Mouse (Mus musculus): Measurements from ENCODE around the gene Usp53.
A peak's percentile ranks its signal among the peaks of the same experiment; 100 is the strongest.

The Usp53 gene

DNA sequence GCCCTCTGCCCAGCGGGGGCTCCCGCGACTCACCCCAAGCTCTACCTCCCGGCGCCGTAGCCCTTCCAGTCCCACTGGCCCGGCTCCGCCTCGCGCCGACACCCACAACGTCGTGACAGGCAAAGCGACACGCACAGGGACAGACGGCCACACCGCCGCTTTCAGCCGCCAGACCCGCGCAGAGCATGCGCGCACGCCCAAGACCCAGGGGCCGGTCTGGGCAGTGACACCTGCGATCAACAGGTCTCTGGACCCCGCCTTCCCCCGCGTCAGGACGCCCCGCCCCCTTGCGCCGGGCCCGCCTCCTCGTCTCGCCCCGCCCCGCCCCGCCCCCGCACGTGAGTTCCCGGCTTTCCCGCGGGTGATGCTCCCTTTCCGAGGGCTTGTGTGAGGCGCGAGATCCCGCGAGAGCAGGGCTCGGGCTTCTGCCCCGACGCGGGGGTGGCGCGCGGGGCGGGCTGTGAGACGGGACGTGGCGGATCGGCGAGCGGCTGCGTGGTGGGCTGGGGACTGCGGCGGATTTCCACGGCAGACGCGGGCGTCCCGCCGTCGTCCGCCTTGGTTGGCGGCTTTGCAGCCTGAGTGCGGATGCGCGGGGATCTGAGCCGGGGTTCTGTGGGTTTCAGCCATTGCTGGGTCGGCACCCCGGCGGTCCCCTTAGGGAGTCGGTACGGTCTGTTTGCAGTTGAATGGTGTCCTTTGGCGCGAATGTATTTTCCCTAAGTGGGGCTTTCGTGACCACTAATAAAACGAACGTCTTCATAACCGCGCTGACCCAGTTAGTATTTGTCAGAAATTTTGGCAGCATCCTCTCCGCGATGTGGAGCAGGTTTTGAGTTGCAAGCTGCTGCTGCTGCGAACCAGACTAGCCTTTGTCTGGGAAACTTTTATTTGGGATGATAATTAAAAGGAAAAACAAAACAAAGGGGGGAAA is at the start of gene Usp53:
Gene Usp53 (minus strand): TSS at position 262 of the 934 bp plus-strand sequence.
- DNase-seq (ENCODE audit: low spot score in 2 of 2) = peak; percentile 92

DNA sequence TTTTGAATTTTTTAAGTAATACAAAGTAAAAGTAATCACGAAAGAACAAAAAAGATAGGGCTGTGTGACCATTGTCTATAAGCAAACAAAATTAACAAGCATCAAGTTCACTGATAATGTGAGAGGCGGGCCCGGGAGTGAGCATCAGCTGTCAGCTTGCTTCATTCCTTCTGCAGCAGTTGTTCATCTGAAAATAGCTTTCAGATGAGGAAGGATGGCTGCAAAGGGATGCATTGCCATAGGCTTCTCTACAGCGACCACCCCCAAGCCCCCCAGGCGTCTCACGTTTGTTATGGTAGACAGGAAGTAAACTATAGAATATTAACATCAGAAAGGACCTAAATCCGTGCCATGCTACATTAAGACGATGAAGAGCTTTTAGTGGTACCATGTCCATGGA is 49.5 kb upstream of the Usp53 start:
- no peak for DNase-seq (ENCODE audit: low spot score in 2 of 2)

DNA sequence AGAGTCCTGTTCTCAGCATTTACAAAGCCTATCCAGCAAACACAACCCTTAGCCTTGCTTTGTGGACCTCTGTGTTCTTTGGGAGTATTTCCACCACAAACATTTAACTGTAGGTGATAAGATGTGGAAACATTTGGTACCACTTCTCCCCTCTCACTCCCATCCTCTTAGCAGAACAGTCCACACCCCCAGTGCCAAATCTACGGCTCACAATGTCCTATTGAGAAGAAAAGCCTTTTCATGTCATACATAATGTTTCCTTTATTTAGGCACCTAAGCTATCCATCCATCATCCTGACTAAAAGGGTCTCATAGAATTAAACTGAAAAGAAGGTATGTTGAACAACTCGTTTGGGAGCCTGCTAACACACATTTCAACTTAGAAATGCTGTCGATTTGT is 41.3 kb upstream of the Usp53 start:
- DNase-seq (ENCODE audit: low spot score in 2 of 2) = no peak

DNA sequence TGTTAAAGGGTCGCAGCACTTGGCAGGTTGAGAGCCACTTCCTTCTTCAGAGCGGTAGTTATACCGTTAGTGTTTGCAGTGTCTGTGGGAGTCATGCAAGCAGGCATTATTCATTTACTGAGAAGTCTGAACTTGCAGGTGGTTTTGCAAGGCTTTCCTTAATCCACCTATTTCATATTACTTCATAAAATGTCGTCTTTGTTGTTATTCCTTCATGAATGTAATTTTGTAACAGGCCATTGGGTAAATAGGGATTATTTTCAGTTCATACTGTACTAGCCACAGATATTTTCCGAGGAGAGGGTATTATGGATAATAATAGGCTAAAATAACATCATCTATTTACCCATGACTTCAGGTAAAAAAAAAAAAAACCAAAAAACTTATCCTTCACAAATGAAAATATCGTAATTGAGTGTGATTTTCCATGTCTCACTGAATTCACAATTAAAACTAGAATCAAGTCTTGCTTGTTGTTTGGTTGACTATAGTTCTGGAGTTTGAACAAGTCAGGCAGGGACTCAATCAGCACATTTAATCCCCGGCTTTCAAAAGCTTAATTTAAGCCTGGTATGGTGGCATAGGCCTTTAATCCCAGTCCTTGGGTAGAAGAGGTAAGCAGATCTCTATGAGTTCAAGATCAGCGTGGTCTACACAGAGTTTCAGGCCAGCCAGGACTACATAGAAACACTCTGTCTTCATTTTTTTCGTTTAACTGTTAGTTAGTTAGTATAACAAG is 40.4 kb upstream of the Usp53 start:
- no peak for DNase-seq (ENCODE audit: low spot score in 2 of 2)

DNA sequence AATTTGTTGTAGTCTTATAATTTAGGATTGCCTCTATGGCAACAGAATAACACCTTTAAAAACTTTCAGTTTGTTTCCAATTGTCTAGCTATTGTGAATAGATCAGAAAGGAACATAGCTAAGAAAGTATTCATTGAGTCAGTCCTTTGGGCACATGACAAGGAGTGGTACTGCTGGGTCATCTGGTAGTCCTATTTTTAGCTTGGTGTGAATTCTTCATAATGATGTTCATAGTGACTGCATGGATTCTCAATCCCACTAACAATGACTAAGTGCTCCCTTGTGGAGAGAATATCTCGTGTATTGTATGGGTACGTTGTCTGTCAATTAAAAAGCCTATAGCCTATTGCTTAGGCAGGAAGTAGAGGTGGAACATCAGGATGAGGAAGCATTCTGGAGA is 34.5 kb upstream of the Usp53 start:
- DNase-seq (ENCODE audit: low spot score in 2 of 2) = no peak

DNA sequence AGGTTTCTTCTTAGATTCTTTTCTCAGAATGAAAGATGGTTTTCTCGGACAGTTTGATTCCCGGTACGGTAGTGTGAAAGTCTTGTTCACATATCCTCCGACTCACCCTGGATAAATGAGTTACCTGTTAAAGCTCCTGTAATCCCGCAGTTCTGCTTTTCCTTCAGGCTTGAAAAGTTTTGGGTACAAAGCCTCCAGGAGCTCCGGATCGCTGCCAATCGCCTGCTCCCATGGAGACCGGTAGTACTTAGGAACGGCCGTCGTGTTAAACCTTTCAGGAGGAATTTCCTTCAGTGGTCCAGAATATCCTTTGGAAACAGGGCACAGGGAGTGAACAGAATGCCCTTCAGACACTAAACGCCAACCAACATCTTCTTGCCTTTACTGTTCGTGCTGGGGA is 29.2 kb upstream of the Usp53 start:
- DNase-seq (ENCODE audit: low spot score in 2 of 2) = no peak

DNA sequence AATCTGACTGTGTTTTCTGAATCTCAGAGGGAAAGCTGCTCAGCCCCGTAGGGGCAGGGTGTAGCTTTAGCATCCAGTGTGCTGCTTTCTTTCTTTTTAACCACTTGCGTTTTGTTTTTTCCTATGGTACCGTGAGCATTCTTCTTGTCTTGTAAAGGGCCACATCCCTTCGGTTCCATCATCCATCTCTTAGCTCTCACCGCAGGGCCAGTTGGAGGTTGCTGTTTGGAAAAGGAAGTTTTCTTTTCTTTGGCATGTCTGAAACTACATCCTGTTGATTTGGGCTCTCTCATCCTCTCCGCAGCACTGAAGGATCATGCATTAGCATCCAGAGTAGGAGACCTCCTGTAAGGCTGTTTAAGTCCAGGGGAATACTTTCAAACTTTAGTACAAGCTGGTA is 25.1 kb upstream of the Usp53 start:
- DNase-seq (ENCODE audit: low spot score in 2 of 2) = no peak

DNA sequence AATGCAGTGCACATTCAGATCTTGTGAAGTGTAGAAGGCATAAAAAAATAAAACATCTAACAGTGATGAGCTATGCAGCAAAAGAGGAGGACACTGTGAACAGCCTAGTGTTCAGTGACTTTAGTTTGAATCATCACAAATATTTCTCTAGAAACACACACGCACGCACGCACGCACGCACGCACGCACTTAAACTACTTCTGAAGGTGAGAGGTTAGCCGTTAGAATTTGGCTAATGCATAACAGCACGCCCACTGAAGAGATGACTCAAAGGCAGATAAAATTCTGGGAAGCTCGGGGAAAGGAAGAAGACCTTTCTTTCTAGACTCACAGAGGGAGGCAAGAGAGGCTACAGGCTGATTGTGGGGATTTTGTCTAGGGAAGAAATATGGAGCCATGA is 23.1 kb upstream of the Usp53 start:
- no peak for DNase-seq (ENCODE audit: low spot score in 2 of 2)

DNA sequence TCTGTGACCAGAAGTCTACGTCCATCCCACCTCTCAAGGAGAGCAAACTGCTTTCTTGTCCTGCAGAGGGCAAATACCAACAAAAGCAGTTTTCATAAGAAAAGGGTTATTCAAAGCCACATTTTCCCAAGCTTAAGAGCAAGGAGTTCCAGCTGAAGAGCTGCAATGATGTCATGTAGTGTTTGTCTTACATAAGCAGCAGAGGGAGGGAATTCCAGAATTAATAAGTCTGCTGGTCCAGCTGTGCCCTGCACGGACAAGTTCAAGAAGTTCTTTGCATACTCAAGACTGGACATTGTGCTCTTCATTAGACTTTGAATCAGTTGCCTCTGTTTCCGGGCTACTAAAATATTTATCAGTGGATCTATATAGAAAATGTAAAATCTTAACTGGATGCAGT is 16.7 kb upstream of the Usp53 start:
- no peak for DNase-seq (ENCODE audit: low spot score in 2 of 2)

DNA sequence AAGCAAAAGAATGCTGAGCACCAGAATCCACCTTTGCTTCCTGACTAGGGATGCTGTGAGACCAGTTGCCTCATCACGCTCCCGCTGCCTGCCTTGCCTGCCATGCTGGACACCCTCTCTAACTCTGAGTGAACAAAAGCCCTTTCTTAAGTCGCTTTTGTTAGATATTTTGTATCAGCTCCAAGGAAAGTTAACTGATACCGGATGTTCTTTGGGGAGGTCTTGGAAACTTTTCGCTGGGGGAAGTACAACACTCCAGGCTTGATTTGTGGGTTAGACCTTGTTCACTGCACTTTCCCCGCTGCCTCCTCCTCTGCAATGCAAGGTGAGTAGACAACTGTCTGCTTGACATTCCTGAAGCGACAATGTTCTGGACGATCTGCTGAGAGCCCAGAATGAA is 14.2 kb upstream of the Usp53 start:
- DNase-seq (ENCODE audit: low spot score in 2 of 2) = no peak

DNA sequence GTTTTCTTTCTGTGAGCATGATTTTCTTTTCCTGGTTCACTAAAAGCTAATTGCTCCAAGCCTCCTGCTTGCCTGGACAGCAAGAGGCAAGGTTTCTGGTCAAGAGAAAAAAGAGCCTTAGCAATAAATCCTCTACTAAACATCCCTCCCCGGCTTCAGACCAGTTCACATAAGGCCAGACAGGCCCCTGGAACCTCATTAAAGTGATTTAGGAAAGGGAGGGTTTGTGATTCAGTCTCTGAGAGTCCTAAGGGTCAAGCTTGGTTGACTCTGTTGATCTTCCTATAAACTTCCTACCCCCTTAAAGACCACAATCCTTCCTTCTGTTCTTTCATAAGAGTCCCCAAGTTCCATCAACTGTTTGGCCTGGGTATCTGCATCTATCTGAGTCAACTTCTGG is 12.7 kb upstream of the Usp53 start:
- DNase-seq (ENCODE audit: low spot score in 2 of 2) = no peak

DNA sequence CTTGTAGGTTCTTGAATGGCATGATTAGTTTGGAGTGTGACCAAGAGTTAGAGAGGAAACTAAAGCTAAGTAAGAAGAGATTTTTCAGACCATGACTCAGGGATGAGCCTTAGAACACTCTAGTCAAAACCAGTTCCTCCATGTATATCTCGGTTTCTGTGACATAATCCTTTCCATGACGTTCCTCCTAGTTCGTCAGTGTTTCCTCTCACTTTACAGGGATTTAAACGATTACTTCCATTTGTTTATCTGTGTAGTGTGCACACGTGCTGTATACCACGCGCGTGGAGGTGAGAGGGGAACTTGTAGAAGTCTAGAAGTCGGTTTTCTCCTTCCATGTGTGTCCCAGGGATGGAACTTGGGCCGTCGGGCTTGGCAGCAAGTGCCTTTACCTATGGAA is 2.6 kb upstream of the Usp53 start:
- DNase-seq (ENCODE audit: low spot score in 2 of 2) = no peak

DNA sequence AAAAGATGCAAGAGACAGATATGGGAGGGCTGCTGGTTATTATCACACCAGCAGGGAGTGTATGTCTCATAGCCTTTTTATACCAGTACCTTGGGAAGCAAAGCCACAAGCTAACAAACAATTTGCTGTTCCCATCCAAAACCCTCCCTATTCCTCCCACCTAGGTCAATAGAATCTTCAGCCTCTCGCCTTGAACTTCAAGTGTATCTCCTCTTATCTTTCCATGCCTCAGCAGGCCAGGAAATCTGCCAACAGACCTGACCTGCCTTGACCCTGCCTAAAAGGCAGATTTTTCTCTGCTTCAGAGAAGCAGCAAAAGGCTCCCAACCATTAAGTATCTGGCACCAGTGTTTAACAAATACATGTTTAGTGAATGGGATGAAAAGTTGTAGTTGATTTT is 2.1 kb upstream of the Usp53 start:
- no peak for DNase-seq (ENCODE audit: low spot score in 2 of 2)

DNA sequence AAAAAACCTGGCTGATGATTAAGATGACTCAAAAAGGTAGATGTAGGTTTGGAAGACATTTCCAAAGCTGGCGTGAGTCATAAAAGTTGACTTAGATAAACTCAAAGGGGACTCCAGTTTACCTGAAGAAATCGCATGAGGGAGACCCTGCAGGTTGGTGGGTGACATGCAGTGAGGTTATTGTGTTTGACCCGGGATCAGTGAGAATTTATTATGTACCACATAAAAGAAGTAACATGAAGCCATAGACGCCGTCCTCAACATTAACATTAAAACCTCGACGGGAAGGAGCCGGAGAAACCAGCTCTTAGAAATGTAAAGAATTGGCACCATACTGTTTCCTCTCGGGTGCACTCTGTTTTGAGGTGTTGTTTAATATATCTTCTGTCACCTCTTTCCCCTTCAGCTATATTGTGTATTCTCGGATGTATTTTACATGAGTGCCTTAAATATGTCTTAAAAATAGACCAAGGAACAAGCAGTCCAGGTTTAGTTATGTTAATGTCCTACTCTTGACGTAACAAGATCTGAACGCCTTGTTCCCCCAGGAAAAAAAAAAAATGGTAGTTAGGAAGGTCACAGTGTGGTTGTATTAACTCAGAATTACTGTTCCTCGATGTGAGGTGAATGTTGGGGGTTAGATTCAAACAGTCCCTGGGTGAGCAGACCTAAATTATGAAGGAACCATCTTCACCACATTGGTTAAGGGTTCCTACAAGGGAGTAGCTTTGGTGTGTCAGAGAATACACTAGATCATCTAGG is 1.1 kb upstream of the Usp53 start:
- DNase-seq (ENCODE audit: low spot score in 2 of 2) = no peak

DNA sequence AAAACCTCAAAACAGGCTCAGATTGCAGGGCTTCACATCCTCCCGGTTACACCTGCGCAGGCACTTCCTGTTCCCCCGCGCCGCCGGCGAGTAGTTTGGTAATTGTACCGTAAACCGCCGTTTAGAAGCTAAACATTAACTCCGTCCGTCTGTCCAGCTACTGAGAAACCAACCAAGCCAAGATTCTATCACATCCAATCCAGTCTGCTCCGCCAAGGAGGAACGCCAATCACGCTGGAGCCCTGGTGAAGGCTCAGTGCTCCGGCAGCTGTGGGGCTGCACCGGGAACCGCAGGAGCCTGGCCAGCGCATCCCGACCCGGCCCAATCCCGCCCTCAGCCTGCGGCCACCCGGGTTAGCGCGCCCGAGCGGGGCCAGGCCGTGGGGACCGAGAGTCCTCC is 461 bp downstream of the Usp53 start:
- DNase-seq (ENCODE audit: low spot score in 2 of 2) = peak in 1 of 2 experiments; percentile 39

DNA sequence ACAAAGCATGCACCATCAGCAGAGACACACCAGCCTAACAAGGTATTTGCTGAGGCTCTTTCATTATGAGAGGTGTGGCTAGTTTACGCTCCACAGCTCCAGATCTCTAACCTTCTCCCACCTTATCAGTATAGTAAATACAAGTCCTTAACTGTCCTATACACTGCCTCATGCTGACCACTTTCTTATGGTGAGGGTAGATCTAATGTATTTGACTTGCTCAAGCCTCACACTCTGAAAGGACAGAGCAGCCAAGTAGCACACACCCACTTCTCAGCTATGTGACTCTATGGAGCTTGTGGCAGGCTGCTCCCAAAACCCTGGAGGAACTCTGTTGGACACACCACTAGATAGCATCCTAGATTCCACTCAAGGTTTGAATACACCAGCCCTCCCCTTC is 8.3 kb downstream of the Usp53 start:
- no peak for DNase-seq (ENCODE audit: low spot score in 2 of 2)

DNA sequence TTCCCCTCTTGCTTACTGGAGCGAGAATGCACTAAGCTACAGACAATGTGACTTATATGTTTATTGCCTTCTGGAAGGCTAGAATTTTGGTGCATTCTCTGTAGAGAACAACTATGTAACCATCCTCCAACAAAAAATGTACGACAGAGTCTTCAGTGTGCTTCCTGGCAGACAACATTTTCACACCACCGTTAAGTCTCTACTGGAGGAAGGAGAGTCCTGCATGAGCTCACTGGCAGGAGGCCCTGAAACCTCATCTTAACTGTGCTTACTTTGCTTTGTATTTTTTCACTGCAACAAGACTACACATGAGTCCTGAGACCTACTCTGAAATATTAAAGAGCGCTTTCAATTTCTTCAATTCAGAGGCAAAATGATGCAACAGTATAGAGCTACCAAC is 8.9 kb downstream of the Usp53 start:
- DNase-seq (ENCODE audit: low spot score in 2 of 2) = peak; percentile 7 to 27

DNA sequence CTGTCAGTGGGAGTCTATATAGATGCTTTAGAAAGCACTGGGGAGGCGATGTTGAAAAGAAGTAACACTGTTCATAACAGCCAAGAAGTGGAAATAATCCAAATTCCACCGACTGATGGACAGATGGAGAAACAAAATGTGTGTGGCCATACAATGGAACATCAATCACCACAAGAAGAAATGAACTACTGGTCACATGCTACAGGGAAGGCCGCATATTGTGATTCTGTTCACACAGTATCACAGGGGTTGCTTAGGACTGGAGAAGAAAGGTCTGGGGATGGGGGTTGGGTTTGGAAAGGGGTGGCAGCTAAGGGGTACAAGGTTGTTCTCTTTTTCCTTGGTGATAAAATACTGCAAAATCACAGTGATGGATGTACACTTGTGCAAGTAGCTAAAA is 9.5 kb downstream of the Usp53 start:
- no peak for DNase-seq (ENCODE audit: low spot score in 2 of 2)

DNA sequence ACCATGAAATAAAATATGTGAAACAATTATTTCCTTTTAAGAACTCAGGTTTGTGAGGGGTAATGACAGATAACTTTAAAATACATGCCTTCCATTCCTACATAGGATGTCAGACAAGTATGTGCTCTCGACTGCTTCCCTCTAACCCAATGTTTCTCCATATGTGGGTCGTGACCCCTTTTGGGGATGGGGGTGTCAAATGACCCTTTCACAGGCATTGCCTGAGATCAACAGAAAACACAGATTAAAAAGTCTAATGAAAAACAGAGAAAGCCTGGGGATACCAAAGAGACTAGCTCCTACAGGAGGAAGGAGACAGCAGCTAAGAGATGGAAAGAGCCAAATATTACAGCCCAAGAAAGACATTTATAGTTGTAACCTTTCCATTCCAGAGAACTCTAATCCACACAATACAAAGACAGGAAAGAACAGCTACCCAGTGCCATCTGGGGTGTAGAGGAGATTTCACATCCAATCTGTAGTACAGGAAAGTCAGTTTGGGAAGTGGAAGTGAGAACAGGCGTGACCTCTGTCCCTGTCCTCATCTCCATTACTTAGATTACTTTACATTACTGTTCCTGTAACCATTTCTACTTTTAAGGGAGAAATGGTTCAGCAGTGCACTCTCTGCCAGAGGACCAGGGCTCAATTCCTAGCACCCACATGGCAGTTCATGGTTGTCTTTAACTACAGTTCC is 12.0 kb downstream of the Usp53 start:
- no peak for DNase-seq (ENCODE audit: low spot score in 2 of 2)

DNA sequence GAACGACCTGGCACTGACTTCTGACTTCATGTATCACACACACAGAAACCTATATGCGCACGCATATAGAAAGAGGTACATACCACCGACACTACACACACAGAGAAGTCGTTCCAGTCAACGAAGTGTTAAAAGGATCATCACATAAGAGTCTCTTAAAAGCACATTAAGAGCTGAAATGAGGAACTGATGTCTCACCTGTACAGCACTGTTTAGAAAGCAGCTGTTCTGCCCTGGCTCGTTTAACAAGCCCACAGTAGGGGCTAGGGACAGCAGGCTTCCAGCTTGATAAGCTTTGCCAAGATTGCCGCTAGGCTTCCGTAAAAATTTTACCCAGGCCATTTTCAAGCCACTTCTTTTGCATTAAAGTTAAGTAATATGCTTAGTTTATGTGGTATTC is 15.9 kb downstream of the Usp53 start:
- DNase-seq (ENCODE audit: low spot score in 2 of 2) = no peak

DNA sequence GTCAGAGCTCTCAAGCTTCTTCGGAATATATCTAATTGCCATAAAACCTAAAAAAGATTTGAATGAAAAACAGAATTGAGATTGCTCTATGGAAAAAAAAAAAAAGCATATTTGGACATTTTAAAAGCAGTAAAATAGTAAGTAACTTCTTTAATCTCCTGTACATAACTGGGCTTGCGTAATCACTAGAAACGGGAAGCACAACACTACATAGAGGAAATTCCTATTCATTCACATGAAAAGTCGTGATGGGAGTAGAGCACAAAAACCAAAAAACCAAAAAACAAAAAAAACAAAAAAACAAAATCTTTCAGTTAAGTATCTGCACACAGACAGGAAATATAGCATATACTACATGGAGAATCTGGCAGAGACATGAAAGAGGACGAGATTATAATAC is 20.0 kb downstream of the Usp53 start:
- DNase-seq (ENCODE audit: low spot score in 2 of 2) = no peak

DNA sequence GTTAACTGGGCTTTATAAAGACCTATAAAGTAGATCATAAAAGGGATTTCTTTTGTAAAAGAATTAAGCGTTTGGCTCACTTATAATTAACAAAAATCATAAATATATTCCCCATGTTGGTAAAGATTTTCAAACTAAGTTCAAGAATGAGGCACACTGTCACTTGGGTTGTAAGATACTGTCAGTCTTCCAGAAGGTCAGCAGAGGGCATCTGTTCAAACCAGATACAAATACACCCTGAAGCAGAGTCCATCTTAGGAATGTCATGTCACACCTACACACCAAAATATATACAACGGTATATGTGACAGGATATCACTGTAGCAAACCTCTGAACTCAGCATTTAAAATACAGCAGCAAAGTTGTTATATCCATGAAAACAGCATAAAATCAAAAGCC is 34.2 kb downstream of the Usp53 start:
- DNase-seq (ENCODE audit: low spot score in 2 of 2) = no peak

Data from right cerebral cortex, postnatal 36 days (tissue).